Mouse (Mus musculus): ENCODE data around the gene Carf.
"Not testable (repeated sequence)": the region's sequence is repeated elsewhere in the genome, so short reads cannot be mapped to it uniquely, and the experiment has no call there.

The Carf gene

DNA sequence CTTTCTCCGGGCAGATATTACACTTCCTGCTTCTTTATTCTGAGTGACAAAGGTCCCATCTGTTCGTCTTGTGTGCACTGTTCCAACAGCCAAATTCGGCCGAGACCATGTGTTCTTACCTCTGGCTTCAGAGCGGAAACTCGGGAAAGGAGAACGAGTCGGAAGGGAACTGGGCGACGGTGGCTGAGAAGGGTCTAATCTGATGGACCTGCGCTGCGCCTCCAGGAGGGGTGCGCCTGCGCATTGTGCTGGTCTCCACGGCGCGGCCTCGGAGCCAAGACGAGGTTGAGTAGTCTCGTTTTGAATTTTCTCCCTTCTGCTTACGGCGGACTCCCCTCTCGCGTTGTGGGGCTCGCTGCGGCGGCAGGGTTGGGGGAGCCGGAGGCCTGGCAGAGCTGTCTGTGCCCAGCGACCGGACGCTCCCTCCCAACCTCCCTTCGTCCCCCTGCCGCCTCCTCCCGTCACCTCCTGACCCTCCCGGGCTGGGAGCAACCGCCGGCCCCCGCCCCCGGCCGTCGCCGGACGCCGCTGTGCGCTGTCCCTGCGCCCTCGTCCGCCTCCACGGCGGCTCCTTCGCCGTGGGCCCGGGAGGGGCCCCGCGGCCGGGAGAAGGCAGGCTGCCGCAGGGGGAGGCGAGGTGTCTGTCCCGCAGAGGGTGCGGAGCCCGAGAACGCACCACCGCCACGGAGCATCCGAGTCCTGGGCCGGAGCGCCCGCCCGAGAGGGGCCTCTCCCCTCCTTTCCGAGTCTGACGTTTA lies at the start of gene Carf, which contains the start of gene Wdr12:
Carf (plus strand) TSS at position 224 of the 758 bp plus-strand sequence.
Wdr12 (minus strand) TSS at position 622 of the 758 bp plus-strand sequence.
- DNase-seq (ENCODE audit: low read depth), result peak; percentile 96

DNA sequence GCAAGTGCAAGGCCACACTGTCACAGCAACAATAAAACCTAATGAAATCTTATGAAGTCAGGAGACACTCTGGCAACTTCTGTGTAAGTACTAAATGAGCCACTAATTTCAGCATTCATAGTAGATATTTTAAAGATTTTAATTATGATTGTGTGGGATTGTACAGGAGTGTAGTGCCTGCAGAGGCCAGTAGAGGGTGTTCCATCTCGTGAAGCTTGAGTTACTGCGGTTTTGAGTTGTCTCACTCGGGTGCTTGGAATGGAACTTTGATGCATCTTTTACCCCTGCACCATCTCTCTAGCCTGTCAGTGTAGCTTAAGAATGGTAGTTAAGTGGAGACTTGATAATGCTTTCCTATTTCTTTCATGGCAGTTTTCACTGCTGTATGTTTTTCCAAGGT lies 43.4 kb upstream of the Carf start:
- peak; percentile 49 for DNase-seq (ENCODE audit: low read depth)

DNA sequence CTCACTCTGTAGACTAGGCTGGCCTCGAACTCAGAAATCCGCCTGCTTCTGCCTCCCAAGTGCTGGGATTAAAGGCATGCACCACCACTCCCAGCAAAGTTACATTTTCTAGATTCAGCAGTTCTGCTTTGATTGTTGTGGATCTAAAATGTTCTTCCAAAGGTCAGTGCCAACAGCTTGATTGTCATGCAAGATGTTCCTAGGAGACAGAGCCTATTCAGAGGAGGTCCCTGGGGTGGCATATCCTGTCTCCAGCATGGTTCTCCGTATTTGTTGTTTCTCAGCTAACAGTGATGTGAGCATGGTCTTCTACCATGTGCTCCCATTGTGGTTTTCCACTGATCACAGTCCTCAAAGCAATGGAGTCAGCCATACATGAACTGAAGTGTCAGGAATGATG lies 41.7 kb upstream of the Carf start:
- no peak for DNase-seq (ENCODE audit: low read depth)

DNA sequence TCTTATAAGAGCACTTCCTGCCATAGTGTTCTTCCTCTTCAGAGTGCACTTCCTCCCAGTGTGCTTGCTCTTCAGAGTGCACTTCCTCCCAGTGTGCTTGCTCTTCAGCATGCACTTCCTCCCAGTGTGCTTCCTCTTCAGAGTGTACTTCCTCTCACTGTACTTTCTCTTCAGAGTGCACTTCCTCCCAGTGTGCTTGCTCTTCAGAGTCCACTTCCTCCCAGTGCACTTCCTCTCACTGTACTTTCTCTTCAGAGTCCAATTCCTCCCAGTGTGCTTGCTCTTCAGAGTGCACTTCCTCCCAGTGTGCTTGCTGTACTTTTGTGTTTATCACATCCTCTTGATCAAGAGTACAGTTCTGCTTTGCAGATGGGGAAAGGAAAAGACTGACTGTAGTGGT lies 27.3 kb upstream of the Carf start:
- peak; percentile 65 for DNase-seq (ENCODE audit: low read depth)

DNA sequence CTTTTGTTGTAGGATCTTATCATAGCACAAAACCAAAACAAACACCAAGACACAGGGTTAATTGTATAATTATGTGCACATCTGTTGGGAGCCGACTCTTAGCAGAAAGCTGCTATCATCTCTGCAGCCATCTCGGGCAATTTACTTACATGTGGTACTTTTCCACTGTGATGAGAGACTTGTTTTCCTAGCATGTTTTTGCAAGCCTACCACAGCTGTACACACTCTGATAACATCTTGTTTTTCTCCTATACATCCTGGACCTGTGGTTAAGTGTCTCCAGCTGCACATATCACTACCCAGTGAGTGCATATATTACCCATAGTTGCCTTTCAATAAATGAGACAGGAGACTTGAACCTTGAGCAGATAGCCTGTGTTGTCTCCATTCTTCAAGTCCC lies 23.1 kb upstream of the Carf start:
- peak; percentile 64 for DNase-seq (ENCODE audit: low read depth)

DNA sequence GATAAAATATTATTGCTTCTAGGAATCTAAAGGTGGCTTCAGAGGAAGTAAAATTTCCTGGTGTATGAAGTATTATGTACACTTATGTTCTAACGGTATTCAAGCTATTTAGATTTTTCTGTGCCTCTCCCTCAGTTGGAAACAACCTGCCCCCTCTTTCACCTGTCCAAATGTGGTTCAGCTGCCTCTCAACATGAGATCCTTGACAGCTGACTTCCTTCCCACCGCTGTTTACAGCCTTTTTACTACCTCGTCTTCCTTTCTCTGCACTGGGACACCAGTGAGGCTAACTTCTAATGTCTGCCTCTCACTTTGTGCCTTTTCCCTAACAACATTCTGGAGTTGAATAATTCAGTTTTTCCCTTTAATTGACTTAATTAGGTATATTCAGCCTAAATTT lies 22.5 kb upstream of the Carf start:
- DNase-seq (ENCODE audit: low read depth), result peak; percentile 32

DNA sequence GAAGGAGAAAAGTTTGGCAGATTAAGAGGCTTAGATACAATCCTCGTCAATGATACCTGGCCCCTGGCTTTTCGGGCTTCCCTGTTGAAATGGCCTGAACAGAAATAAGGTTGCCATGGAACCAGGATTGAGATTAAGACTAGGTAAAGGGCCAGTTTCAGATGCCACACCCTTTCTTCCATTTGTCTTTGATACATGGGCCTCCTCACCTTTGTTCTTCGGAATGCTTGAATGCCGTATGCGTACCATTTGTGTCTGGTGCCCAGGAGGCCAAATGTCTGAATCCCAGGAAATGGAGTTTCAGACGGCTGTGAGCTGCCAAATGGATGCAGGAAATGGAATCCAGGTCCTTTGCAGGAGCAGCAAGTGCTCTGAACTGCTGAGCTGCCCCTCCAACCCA lies 21.6 kb upstream of the Carf start:
- DNase-seq (ENCODE audit: low read depth), result no peak

DNA sequence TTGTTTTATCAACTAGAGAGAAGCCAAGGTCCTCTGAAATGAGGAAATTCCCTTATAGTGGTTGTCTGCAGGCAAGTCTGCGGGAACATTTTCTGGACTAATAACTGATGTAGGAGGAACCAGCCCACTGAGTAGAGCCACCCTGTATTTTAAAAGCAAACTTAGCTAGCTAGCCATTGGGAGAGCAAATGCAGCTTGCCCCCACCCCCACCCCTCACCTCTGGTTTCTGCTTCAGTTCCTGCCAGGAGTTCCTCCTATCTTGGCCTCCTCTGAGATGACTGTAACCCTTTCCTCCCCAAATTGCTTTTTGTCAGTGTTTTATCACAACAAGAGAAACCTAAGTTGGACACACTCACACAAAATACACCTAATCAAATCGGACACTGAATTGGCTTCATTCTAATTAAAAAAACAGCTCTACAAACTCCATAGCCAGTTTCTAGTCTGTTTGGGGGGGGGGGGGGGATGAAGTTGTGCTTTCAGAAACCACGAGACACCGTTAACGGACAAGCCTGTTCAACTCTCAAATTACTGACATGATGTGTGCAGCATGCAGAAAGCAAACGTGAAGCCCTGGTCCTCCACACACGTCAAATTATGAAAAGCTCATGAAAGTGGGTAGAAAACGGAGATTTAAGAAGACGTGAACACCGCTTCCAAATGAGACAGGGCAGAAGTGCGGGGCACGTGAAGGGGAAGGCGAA lies 1.3 kb upstream of the Carf start:
- DNase-seq (ENCODE audit: low read depth), result peak; percentile 26

DNA sequence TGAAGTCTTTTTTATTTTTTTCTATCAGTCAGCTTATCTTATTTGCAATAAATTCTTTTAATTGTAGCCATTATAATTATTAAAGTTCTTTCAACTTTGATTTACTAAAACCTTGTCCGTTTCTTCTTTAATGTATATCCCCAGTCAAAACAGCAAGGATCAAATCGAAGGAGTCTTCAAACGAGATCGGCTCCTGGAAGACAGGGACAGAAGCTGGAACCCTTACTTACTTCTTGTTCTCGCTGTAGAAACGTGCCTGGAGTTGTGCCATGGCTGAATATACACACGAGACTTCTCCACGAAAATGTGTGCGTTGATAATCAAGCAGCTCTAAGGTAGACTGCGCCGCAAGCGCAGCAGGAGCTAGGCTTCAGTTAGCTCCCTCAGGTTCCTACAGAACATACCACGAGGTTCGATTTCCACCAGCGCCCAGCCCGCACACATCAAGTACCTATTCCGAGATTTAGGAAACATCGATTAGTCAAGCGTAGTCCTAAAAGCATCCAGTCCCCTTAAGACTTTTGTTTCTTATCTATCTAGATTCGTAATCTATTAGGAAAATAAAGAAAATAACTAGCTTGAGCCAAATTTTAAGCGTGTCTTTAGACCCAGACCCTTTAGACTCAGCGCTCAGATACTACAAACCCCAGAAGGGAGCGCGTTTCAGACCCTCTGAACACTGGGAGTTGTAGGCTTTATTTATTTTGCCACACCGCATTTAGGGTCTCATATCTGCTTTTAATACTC lies 597 bp upstream of the Carf start:
- DNase-seq (ENCODE audit: low read depth), result no peak

DNA sequence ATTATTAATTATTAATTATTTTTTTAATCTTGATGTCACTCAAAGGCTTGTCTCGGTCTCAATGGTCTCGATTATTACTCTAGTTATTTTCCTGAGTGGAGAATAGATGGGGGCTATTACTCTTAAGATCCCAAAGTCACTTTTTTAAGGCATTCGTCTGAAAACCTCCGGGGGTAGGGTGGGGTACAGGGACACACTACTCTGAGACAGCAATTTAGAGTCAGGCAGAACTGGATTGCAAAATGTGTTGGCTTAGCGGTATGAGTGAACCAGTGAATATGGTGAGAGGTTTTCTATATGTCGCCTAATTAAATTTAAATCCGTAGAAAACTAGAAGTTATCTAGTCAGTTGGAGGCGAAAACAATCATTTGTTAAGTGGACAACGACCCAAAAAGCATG lies 792 bp downstream of the Carf start:
- DNase-seq (ENCODE audit: low read depth), result no peak

DNA sequence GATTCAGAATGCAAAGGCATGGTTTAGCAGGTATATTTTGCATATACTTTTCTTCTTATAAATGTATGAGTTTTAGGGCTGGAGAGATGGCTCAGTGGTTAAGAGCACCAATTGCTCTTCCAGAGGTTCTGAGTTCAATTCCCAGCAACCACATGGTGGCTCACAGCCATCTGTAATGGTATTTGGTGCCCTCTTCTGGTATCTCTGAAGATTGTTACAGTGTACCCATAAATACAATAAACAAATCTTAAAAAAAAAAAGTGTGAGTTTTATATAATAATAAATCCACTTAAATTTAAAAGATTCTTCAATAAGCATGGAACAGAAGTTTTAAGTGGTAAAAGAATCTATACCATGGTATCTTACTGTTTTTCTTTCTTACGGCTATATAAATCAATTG lies 6.5 kb downstream of the Carf start:
- peak; percentile 34 for DNase-seq (ENCODE audit: low read depth)

DNA sequence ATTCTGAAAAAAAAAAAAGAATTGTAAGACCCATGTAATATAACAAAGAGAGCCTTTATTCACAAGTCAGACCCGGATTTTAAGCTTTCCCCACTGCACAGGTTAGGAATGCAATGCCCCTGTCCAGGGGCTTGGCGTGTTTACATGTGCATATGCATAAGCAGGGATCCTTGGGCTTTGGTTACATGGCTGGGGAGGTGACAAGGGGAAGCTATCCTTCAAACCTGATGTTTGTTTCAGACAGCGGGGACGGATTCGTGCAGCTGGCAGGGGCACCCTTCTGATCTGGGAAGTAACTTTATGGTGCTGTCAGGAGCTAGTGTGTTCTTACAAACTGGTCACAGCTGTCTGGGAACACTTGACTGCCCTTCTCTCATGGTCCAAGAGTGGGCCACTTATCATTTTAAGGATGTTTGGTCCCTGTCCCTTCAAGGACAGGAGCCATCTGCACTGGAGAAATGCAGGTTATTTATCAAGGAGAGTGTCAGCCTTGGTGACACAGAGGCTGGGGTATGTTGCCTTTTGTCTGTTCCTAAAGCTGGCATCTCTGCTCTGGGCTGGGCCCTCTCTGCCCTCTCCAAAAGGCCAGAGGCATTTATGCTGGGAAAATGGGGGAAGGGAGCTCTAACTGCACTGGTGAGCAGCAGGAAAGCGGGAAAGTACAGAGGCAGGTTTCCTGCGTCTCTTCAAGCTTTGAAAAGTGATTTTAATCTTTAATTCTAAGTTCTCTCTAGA lies 19.8 kb downstream of the Carf start:
- no peak for DNase-seq (ENCODE audit: low read depth)

DNA sequence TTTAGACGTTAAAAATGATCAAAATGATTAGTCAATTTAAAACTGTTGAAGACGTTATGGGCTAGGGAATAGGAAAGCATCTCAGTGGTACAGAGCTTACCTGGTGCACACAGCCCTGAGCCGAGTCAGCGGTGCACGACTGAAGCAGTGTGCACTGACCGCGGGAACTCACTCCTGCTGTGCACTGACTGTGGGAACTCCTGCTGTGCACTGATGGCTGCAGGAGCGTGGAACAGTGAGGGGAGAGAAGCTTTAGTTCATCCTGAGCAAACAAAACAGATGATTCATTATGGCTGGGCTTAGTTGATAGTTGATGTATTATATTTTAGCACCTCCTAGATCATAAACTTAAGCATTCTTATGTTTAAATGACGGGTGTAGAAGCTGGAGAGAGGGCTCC lies 39.3 kb downstream of the Carf start:
- DNase-seq (ENCODE audit: low read depth), result no peak

DNA sequence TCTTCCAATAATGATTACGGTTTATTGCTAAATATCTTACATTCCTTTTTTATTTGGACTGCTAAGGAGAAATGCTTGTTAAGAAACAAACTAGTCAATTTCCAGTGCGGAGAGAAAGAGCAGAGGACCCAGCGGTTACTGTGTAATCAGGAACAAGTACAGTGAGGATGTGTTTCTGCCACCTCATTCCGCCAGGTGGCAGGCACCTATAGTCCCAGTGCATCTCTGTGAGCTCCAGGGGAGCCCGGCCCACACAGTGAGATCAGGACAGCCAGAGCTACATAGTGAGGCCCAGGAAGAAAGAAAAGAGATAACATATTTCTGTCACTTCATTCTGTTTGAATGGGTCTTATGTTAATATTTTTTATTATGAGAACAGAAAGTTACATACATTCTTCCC lies 54.7 kb downstream of the Carf start:
- DNase-seq (ENCODE audit: low read depth), result no peak

DNA sequence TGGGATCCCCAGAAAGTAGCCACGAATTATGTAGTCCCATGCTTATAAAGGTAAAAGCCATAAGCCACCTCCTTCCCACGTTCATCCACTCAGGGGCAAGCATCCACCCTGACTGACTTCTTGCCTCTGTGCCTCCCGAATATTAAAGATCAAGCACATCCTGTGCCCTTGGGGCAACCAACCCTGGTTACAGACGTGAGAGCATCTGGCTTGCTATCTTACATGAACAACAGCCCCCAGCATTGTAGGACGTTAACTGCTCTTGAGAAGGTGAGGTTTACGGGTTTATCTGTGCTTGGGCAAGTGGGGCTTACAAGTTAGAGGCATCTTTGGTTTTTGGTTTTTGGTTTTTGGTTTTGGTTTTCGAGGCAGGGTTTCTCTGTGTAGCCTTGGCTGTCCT lies 58.6 kb downstream of the Carf start:
- DNase-seq (ENCODE audit: low read depth), result no peak

DNA sequence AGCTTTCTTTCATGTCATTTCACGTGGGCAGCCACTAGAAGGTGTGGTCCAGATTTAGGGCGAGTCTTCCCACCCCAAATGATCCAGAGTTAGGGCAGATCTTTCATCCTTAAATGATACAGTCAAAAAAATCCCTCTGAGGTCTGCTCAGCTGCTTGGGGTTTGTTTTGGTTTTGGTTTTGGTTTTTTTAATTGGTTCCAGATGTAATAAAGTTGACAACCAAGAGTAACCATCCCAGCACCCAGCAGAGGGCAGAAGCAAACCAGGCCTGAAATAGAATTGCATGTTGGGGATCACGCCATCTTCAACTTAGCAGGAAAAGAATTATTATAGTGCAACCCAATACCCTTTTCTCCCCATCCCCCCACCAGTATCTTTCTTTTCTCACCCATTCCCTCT lies 60.4 kb downstream of the Carf start:
- peak; percentile 84 for DNase-seq (ENCODE audit: low read depth)

DNA sequence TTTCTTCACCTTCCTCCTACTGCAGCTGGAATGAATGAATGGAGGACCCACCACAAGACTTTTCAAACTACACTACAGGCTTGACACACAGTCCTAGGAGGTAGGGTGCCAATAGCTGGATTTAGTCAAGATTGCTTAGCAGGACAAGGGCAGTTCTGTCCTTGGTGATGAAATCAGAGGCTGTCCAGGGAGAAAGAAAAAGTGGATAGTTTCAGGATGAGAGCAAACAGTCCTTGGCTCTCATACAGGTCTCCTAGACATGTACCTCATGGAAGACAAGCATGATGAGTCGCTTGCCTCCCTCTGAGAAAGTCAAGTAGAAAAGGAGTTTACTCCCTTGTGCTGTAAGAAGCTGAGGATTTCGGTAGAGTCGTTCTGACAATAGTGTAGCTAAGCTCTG lies 65.6 kb downstream of the Carf start:
- no peak for DNase-seq (ENCODE audit: low read depth)

DNA sequence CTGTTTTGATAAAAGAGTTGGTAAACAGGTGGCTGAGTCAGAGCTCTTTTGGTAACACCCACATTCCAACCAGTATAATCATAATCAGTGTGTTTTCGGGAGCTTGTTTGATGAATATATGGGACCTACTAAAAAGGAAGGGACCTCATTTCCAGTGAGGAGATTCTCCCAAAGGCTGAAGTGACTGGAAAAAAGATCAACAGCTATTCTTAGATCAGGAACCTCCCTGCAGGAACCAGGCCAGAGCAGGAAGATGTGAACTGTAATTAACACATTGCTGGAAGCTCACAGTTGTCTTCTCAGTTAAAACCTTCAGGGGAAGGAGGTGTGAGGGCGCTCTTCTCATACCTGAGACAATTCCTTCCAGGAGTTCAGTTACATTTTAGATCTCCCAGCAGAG lies 71.6 kb downstream of the Carf start:
- no peak for DNase-seq (ENCODE audit: low read depth)

DNA sequence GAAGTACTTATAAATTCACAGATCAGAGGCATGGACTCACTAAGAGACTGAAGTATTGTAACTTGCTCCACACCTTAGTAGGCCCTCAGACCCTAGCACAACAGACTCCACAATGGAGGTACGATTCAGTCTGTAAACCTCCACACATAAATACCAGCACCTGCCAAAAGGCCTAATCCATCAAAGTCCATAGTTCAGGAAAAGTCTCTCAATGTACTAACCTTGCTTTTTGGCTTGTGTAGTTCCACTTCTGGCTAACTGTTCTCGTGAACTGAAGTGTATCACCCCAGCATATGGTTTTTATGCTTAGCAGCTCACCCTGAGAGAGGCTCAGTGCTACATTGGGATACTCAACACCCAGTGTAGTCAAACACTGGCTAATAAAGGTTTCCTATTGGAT lies 72.2 kb downstream of the Carf start:
- no peak for DNase-seq (ENCODE audit: low read depth)

DNA sequence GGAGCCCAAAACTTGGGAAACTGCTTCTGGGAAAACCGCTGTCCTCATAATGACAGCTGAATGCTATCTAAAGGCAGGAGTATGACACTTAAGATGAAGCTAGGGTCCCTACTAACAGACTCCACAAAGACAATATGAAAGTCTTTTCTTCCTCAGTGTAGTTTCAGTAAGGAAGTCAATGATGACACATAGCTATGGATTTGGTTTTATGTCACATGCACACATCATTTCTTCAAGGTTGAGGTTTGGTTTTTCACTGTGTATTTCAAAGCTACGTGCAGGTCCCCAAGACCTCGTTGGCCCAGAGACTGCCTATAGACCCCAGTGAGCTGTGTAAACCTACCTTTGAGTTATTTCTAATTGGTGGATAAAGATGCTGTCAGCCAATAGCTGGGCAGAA lies 75.1 kb downstream of the Carf start:
- no peak for DNase-seq (ENCODE audit: low read depth)

DNA sequence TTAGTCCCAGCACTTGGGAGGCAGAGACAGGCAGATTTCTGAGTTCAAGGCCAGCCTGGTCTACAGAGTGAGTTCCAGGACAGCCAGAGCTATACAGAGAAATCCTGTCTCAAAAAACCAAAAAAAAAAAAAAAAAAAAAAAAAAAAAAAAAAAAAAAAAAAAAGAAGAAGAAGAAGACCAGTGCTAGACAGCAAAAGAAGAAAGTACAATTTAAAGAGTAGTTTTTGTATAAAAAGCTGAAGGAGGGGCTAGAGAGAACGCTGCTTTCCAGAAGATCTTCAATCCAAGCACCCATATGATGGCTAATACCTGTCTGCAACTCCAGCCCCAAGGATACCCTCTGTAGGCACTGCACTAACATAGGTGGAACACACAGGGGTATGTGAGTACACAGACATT lies 79.8 kb downstream of the Carf start:
- not testable (repeated sequence) for DNase-seq (ENCODE audit: low read depth)

DNA sequence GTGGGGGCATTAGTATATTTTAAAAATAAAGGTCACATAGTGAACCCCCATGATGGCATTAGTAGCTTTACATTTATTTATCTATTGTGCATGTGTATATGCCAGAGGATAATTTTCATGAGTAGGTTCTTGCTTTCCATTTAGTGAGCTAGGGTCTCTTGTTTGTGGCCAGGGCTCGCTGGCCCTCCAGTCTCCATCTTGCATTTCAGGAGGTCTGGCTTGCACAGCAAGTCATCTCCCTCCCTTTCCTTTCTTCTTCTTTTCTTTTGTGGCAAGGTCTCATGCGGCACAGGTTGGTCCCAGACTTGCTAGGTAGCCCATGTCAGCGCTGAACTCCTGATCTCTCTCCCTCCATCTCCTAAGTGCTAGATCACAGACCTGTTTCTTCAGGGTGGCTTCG lies 81.3 kb downstream of the Carf start:
- DNase-seq (ENCODE audit: low read depth), result no peak
